Mouse (Mus musculus) E14TG2a.4 (cell line): ENCODE data around the gene Tsku.

ENCODE experiments used
- CTCF ChIP-seq: conservative IDR thresholded peaks from 2 replicates; pipeline ENCODE4 v1.5.1; 2014; ENCODE audit warnings: low read length
- NANOG ChIP-seq: IDR thresholded peaks from 2 replicates; pipeline ENCODE4 v1.6.1; 2014; ENCODE audit warnings: borderline replicate concordance, low read length, mixed read lengths

GRCm38 (mm10) chr7:98320006-98320556, 41.0 kb downstream of the Tsku start:
- TF ChIP-seq CTCF, result no peak
- TF ChIP-seq NANOG, result no peak
